Mouse (Mus musculus): ENCODE data around the gene Hpse. TPM values are rescaled to one million over a fixed set of nuclear protein-coding genes. Genes with fewer than 3 reads are reported as not detected.

Gene Hpse
- total and polyA plus RNA-seq, 2 experiments = 1.7 to 4.1 TPM

DNA sequence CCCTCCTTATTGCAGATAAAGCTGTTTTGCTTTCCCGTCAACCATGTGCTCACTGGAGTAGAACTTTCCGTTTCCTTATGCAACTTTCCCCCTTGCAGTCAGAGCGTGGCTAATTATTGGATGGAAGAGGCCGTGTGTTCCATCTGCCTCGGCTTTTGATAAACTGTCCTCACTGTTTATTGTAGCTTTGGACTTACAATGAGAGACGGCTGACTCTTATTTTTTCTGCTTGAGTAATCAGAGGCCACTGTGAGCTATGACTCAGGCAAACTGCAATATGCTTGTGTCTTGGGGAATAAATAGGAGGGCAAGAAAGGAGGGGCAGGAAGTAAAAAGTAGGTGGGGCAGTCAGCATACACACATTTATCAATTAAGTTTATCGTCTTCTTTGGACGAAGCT lies 12.8 kb downstream of the Hpse start:
- WGBS = 66% methylated on average over 8 of the region's 8 CpGs
- no peak overlapping the region for H3K4me3 ChIP-seq (ENCODE audit: insufficient read depth, low read depth, low read length)
- peak; percentile 41 for DNase-seq (ENCODE audit: extremely low read depth, low read depth, low spot score)

DNA sequence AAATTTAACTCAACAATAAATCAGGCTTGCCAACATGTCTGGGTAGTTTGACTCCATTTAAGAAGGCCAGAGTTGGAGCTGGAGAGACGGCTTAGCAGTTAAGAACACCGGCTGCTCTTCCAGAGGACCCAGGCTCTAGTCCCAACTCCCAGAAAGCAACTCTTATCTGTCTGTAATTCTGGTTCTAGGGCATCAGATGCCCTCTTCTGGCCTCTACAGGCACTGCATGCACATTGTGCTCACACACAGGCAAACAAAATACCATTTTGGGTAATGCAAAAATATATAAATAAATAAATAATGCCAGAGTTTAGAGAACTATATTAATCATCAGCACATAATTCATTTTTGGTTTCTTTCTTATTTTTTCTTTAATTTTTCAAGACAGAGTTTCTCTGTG lies 15.2 kb downstream of the Hpse start:
- TF ChIP-seq CTCF (IDR thresholded peaks at IDR 0.05; ENCODE audit: low read depth, low read length) (no peak), POLR2A (IDR thresholded peaks at IDR 0.05; ENCODE audit: extremely low read depth, insufficient read depth, low read length) (no peak)
- no peaks in the 10 kb centered on the region for H3K27me3 ChIP-seq (ENCODE audit: control insufficient read depth, insufficient read depth, low read length)
- WGBS = 98% methylated on average over 2 of the region's 2 CpGs

More for the DNA sequence above, 12.8 kb downstream of the Hpse start:
- Histone ChIP-seq H3K27ac (replicated peaks; ENCODE audit: insufficient read depth, low read depth, low read length) (peak overlapping the region; percentile 39), H3K79me2 (ENCODE audit: control insufficient read depth, insufficient read depth, low read length) (no peaks in the 10 kb centered on the region), H3K27me3 (ENCODE audit: control insufficient read depth, insufficient read depth, low read length) (no peaks in the 10 kb centered on the region), H3K36me3 (ENCODE audit: control insufficient read depth, insufficient read depth, low read length) (no peaks in the 10 kb centered on the region), H3K9ac (ENCODE audit: low read depth, low read length) (no peak overlapping the region), H3K4me1 (ENCODE audit: control insufficient read depth, insufficient read depth, low read length) (no peaks in the 10 kb centered on the region; the same call in 1 of the 2 replicates)
- TF ChIP-seq POLR2A (IDR thresholded peaks at IDR 0.05; ENCODE audit: extremely low read depth, insufficient read depth, low read length) = no peak
- no peak for TF ChIP-seq CTCF (IDR thresholded peaks at IDR 0.05; ENCODE audit: low read depth, low read length)

GRCm38 (mm10) chr5:100702325-100702724 lies 17.2 kb downstream of the Hpse start:
- WGBS = 93% methylated on average over 3 of the region's 3 CpGs
- no peak overlapping the region for H3K4me3 ChIP-seq (ENCODE audit: insufficient read depth, low read depth, low read length)
- H3K79me2 ChIP-seq (ENCODE audit: control insufficient read depth, insufficient read depth, low read length) = no peaks in the 10 kb centered on the region
- no peaks in the 10 kb centered on the region for H3K27me3 ChIP-seq (ENCODE audit: control insufficient read depth, insufficient read depth, low read length)
- no peak for DNase-seq (ENCODE audit: extremely low read depth, low read depth, low spot score)
- H3K4me1 ChIP-seq (ENCODE audit: control insufficient read depth, insufficient read depth, low read length) = no peaks in the 10 kb centered on the region; the same call in 1 of the 2 replicates
- H3K27ac ChIP-seq (replicated peaks; ENCODE audit: insufficient read depth, low read depth, low read length) = no peak overlapping the region
- TF ChIP-seq CTCF (IDR thresholded peaks at IDR 0.05; ENCODE audit: low read depth, low read length) (no peak), POLR2A (IDR thresholded peaks at IDR 0.05; ENCODE audit: extremely low read depth, insufficient read depth, low read length) (no peak)
- H3K36me3 ChIP-seq (ENCODE audit: control insufficient read depth, insufficient read depth, low read length) = no peaks in the 10 kb centered on the region
- no peak overlapping the region for H3K9ac ChIP-seq (ENCODE audit: low read depth, low read length)

More for the DNA sequence above, 15.2 kb downstream of the Hpse start:
- Histone ChIP-seq H3K9ac (ENCODE audit: low read depth, low read length) (no peak overlapping the region), H3K79me2 (ENCODE audit: control insufficient read depth, insufficient read depth, low read length) (no peaks in the 10 kb centered on the region), H3K4me1 (ENCODE audit: control insufficient read depth, insufficient read depth, low read length) (no peaks in the 10 kb centered on the region; the same call in 1 of the 2 replicates), H3K4me3 (ENCODE audit: insufficient read depth, low read depth, low read length) (no peak overlapping the region), H3K36me3 (ENCODE audit: control insufficient read depth, insufficient read depth, low read length) (no peaks in the 10 kb centered on the region), H3K27ac (replicated peaks; ENCODE audit: insufficient read depth, low read depth, low read length) (no peak overlapping the region)
- DNase-seq (ENCODE audit: extremely low read depth, low read depth, low spot score) = no peak

GRCm38 (mm10) chr5:100700861-100701620 lies 18.5 kb downstream of the Hpse start:
- WGBS = 93% methylated on average over 12 of the region's 13 CpGs
- TF ChIP-seq POLR2A (IDR thresholded peaks at IDR 0.05; ENCODE audit: extremely low read depth, insufficient read depth, low read length) (no peak), CTCF (IDR thresholded peaks at IDR 0.05; ENCODE audit: low read depth, low read length) (no peak)

DNA sequence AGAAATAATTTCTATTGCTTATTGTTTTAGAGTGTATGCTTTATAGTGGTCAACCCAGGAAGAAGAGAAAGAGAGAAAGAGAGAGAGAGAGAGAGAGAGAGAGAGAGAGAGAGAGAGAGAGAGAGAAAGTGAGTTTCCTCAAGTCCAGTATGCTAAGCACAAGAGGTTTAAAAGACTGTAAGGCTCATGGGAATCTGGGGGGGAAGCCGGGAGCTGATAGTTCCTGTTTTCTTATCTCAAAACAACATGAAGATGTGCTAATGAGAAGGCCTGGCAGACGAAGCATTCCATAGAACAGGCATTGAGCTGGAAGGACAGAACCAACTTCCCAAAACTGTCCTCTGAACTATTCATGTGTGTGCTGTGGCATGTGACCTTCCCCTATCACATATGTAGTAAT lies 21.6 kb downstream of the Hpse start:
- DNase-seq (ENCODE audit: extremely low read depth, low read depth, low spot score) = no peak
- Histone ChIP-seq H3K4me1 (ENCODE audit: control insufficient read depth, insufficient read depth, low read length) (no peaks in the 10 kb centered on the region), H3K4me3 (ENCODE audit: insufficient read depth, low read depth, low read length) (no peak overlapping the region), H3K79me2 (ENCODE audit: control insufficient read depth, insufficient read depth, low read length) (no peaks in the 10 kb centered on the region), H3K9ac (ENCODE audit: low read depth, low read length) (no peak overlapping the region), H3K36me3 (ENCODE audit: control insufficient read depth, insufficient read depth, low read length) (no peaks in the 10 kb centered on the region), H3K27me3 (ENCODE audit: control insufficient read depth, insufficient read depth, low read length) (no peaks in the 10 kb centered on the region), H3K27ac (replicated peaks; ENCODE audit: insufficient read depth, low read depth, low read length) (no peak overlapping the region)
- no peak for TF ChIP-seq CTCF (IDR thresholded peaks at IDR 0.05; ENCODE audit: low read depth, low read length)
- TF ChIP-seq POLR2A (IDR thresholded peaks at IDR 0.05; ENCODE audit: extremely low read depth, insufficient read depth, low read length) = no peak
- WGBS = 70% methylated on average over 2 of the region's 2 CpGs

More at GRCm38 (mm10) chr5:100700861-100701620, 18.5 kb downstream of the Hpse start:
- Histone ChIP-seq H3K4me1 (ENCODE audit: control insufficient read depth, insufficient read depth, low read length) (no peaks in the 10 kb centered on the region; the same call in 1 of the 2 replicates), H3K27ac (replicated peaks; ENCODE audit: insufficient read depth, low read depth, low read length) (no peak overlapping the region), H3K9ac (ENCODE audit: low read depth, low read length) (no peak overlapping the region), H3K79me2 (ENCODE audit: control insufficient read depth, insufficient read depth, low read length) (no peaks in the 10 kb centered on the region), H3K4me3 (ENCODE audit: insufficient read depth, low read depth, low read length) (no peak overlapping the region), H3K27me3 (ENCODE audit: control insufficient read depth, insufficient read depth, low read length) (no peaks in the 10 kb centered on the region), H3K36me3 (ENCODE audit: control insufficient read depth, insufficient read depth, low read length) (no peaks in the 10 kb centered on the region)
- DNase-seq (ENCODE audit: extremely low read depth, low read depth, low spot score) = no peak

DNA sequence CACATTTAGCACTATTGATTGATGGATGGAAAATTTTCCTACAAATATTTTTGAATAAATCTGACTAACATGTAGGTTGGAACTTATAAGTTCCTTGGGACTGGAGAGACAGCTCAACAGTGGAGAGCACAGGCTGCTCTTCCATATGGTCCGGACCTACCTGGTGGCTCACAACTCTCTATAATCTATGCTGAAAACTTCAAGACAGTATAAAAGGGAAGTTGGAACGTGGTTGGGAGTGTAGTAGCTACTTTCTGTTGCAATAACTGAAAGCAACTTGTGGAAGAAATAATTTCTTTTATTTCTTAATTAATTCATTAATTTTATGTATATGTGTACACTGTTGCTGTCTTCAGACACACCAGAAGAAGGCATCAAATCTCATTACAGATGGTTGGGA lies 22.1 kb downstream of the Hpse start:
- WGBS = 79% methylated on average over 2 of the region's 2 CpGs
- H3K27me3 ChIP-seq (ENCODE audit: control insufficient read depth, insufficient read depth, low read length) = no peaks in the 10 kb centered on the region
- H3K27ac ChIP-seq (replicated peaks; ENCODE audit: insufficient read depth, low read depth, low read length) = no peak overlapping the region
- TF ChIP-seq CTCF (IDR thresholded peaks at IDR 0.05; ENCODE audit: low read depth, low read length) = no peak
- TF ChIP-seq POLR2A (IDR thresholded peaks at IDR 0.05; ENCODE audit: extremely low read depth, insufficient read depth, low read length) = no peak
- no peak overlapping the region for H3K9ac ChIP-seq (ENCODE audit: low read depth, low read length)
- no peak for DNase-seq (ENCODE audit: extremely low read depth, low read depth, low spot score)
- no peak overlapping the region for H3K4me3 ChIP-seq (ENCODE audit: insufficient read depth, low read depth, low read length)
- H3K4me1 ChIP-seq (ENCODE audit: control insufficient read depth, insufficient read depth, low read length) = no peaks in the 10 kb centered on the region
- H3K36me3 ChIP-seq (ENCODE audit: control insufficient read depth, insufficient read depth, low read length) = no peaks in the 10 kb centered on the region
- no peaks in the 10 kb centered on the region for H3K79me2 ChIP-seq (ENCODE audit: control insufficient read depth, insufficient read depth, low read length)

Data from liver, adult 2 months (tissue).